Mouse (Mus musculus) bone marrow macrophage, adult 2 months (primary cell): Measurements from ENCODE around the gene Gm28042.

Source experiments
- CTCF ChIP-seq: IDR thresholded peaks from 2 replicates; pipeline ENCODE4 v1.5.1; 2012; ENCODE audit warnings: low read depth, mild to moderate bottlenecking, low read length, moderate library complexity
- POLR2A ChIP-seq: IDR thresholded peaks from 2 replicates; pipeline ENCODE4 v1.6.1; 2012; ENCODE audit warnings: mild to moderate bottlenecking, low read depth, low read length, borderline replicate concordance

- TF ChIP-seq CTCF (no peak), POLR2A (no peak)
Observed at GRCm38 (mm10) chr2:120006696-120007095, 20.6 kb upstream of the Gm28042 start.
